Mouse (Mus musculus) Patski (cell line): ENCODE results near the gene Proser3. TPM values are rescaled to one million over a fixed set of nuclear protein-coding genes. Genes with fewer than 3 reads are reported as not detected.

Experiments used
- ATAC-seq: fragments of 100-300 bp; one replicate; pipeline ENCODE4 v1.8.0; 2021
- CTCF ChIA-PET: fragments of 350-600 bp; sonication (Branson Sonifier 250); formaldehyde crosslinking; loops from one replicate; lab custom pipeline; 2022; ENCODE audit warnings: inconsistent platforms; lab: Charles Lee
- POLR2A ChIA-PET: fragments of 350-600 bp; sonication (Branson Sonifier 250); formaldehyde crosslinking; loops from one replicate; lab custom pipeline; 2022; ENCODE audit warnings: antibody characterized with exemption, inconsistent platforms; lab: Charles Lee
- DNase-seq: peaks from one replicate; pipeline ENCODE4 v3.0.0-alpha.2; 2011; ENCODE audit warnings: low read depth, low spot score
- H3K27me3 ChIP-seq: fragments of 371-371 bp; one replicate; pipeline ENCODE4 v1.5.1; 2021
- CTCF ChIP-seq: fragments of 100-300 bp; IDR thresholded peaks from one replicate; pipeline ENCODE4 v1.5.1; 2021
- in situ Hi-C: fragments of 300-500 bp; cut with MboI; formaldehyde crosslinking; loops from 3 replicates; pipeline ENCODE4 v1.11.1; 2018; ENCODE audit warnings: low pct_unique_long_range_greater_than_20kb, mixed read lengths
- polyA plus RNA-seq: library from polyadenylated mRNA; unstranded; gene quantifications from one replicate; pipeline ENCODE4 v1.2.3, GENCODE M21; 2021

Gene Proser3
- polyA plus RNA-seq = 19.5 TPM

- no peaks in the 10 kb centered on the region for H3K27me3 ChIP-seq
- ChIA-PET POLR2A (interaction anchor here (0.7 to 1.0 kb wide), 3 partner anchors 10 to 33 kb away, joined by 3 read pairs; partner anchors contain the start of genes Gm49396 and U2af1l4), CTCF (interaction anchor here (0.8 to 1.8 kb wide), 4 partner anchors 16 to 61 kb away, joined by 3 to 6 read pairs (median 6); no protein-coding TSS in a partner anchor)
- DNase-seq (peak; percentile 94), ATAC-seq (peak; percentile 97)
- in situ Hi-C loops = loop anchor here (10.0 kb wide), 1 partner anchor 1728 kb away; the partner anchor contains the start of gene Ech1
- no peak for TF ChIP-seq CTCF
Observed at GRCm38 (mm10) chr7:30552102-30553020, at the start of gene Proser3, which contains the start of gene Hspb6. Proser3 (minus strand) TSS chr7:30552299. Hspb6 (plus strand) TSS chr7:30552178.

- DNase-seq (no peak), ATAC-seq (no peak)
- in situ Hi-C loops = no loop called here
- TF ChIP-seq CTCF = no peak
- POLR2A ChIA-PET = interaction anchor here (0.6 kb wide), 1 partner anchor 10 kb away, joined by 4 read pairs; no protein-coding TSS in a partner anchor
- CTCF ChIA-PET = interaction anchor here (0.8 to 9.3 kb wide), 3 partner anchors 10 to 17 kb away, joined by 3 to 65 read pairs (median 5); partner anchors contain the start of gene Kmt2b
- no peaks in the 10 kb centered on the region for H3K27me3 ChIP-seq
Observed at GRCm38 (mm10) chr7:30600651-30601050, 48.6 kb upstream of the Proser3 start.

GRCm38 (mm10) chr7:30599933-30600353 is 47.8 kb upstream of the Proser3 start:
- POLR2A ChIA-PET = no interaction called here
- no peak for TF ChIP-seq CTCF
- peak; percentile 84 for ATAC-seq
- no peaks in the 10 kb centered on the region for H3K27me3 ChIP-seq
- CTCF ChIA-PET = interaction anchor here (9.3 kb wide), 1 partner anchor 9 kb away, joined by 65 read pairs; the partner anchor contains the start of gene Kmt2b
- in situ Hi-C loops = no loop called here
- DNase-seq = peak; percentile 68

- no peak for TF ChIP-seq CTCF
- ATAC-seq = no peak
- no peak for DNase-seq
- POLR2A ChIA-PET = no interaction called here
- no peaks in the 10 kb centered on the region for H3K27me3 ChIP-seq
- CTCF ChIA-PET = interaction anchor here (1.8 kb wide), 2 partner anchors 9 to 15 kb away, joined by 8 to 9 read pairs; no protein-coding TSS in a partner anchor
- in situ Hi-C loops = no loop called here
Observed at GRCm38 (mm10) chr7:30598786-30599185, 46.7 kb upstream of the Proser3 start, which contains the start of gene Zbtb32. Zbtb32 (minus strand) TSS chr7:30598909.

- POLR2A ChIA-PET = no interaction called here
- CTCF ChIA-PET = no interaction called here
- DNase-seq (no peak), ATAC-seq (no peak)
- in situ Hi-C loops = no loop called here
- no peaks in the 10 kb centered on the region for H3K27me3 ChIP-seq
- no peak for TF ChIP-seq CTCF
Observed at GRCm38 (mm10) chr7:30596811-30597210, 44.7 kb upstream of the Proser3 start.

GRCm38 (mm10) chr7:30596093-30596492 is 44.0 kb upstream of the Proser3 start:
- TF ChIP-seq CTCF = no peak
- H3K27me3 ChIP-seq = no peaks in the 10 kb centered on the region
- in situ Hi-C loops = no loop called here
- ChIA-PET CTCF (interaction anchor here (1.2 kb wide), 2 partner anchors 17 to 18 kb away, joined by 3 to 4 read pairs; partner anchors contain the start of gene Upk1a), POLR2A (interaction anchor here (0.6 kb wide), 1 partner anchor 361 kb away, joined by 5 read pairs; the partner anchor contains the start of gene Usf2)
- ATAC-seq = no peak
- DNase-seq = no peak

GRCm38 (mm10) chr7:30594510-30595024 is 42.5 kb upstream of the Proser3 start:
- in situ Hi-C loops = no loop called here

GRCm38 (mm10) chr7:30593579-30594509 is 41.7 kb upstream of the Proser3 start:
- ChIA-PET CTCF (interaction anchor here (2.3 to 6.9 kb wide), 2 partner anchors 11 to 20 kb away, joined by 14 to 65 read pairs; no protein-coding TSS in a partner anchor), POLR2A (no interaction called here)
- TF ChIP-seq CTCF = no peak
- ATAC-seq (no peak), DNase-seq (no peak)
- H3K27me3 ChIP-seq = no peaks in the 10 kb centered on the region
- in situ Hi-C loops = no loop called here

More at GRCm38 (mm10) chr7:30594510-30595024, 42.5 kb upstream of the Proser3 start:
- ChIA-PET CTCF (interaction anchor here (6.9 kb wide), 1 partner anchor 10 kb away, joined by 65 read pairs; no protein-coding TSS in a partner anchor), POLR2A (no interaction called here)
- DNase-seq (no peak), ATAC-seq (no peak)
- H3K27me3 ChIP-seq = no peaks in the 10 kb centered on the region
- TF ChIP-seq CTCF = no peak

GRCm38 (mm10) chr7:30592772-30593423 is 40.8 kb upstream of the Proser3 start:
- POLR2A ChIA-PET = interaction anchor here (1.5 kb wide), 1 partner anchor 23 kb away, joined by 10 read pairs; no protein-coding TSS in a partner anchor
- no peak for TF ChIP-seq CTCF
- no peak for DNase-seq
- CTCF ChIA-PET = interaction anchor here (2.3 to 6.9 kb wide), 2 partner anchors 12 to 21 kb away, joined by 14 to 65 read pairs; no protein-coding TSS in a partner anchor
- H3K27me3 ChIP-seq = no peaks in the 10 kb centered on the region
- no peak for ATAC-seq
- in situ Hi-C loops = no loop called here
